8 mouse cellular contexts compared by ENCODE assay signal in genomic region chr6:37216342-37216763, GRCm38 (mm10).
DNase-seq lines count a peak whose midpoint lies in the region; ATAC-seq lines count a peak whose summit lies in the region.

No protein-coding gene starts in this region.

- H3K4me2 ChIP-seq in hindbrain, embryonic 13.5 days: no peak overlapping the region
- H3K4me2 ChIP-seq in forebrain, embryonic 13.5 days: no peak overlapping the region; the same call in 1 of the 2 replicates
- H3K4me2 ChIP-seq in hindbrain, embryonic 14.5 days (replicated peaks): no peak overlapping the region
- no peak overlapping the region for H3K4me2 ChIP-seq in midbrain, embryonic 11.5 days

- peak; percentile 29 for ATAC-seq in hindbrain, embryonic 13.5 days (ENCODE audit: low FRiP score)
- peak; percentile 70 for ATAC-seq in forebrain, embryonic 13.5 days
- ATAC-seq in hindbrain, embryonic 14.5 days (ENCODE audit: low FRiP score): peak; percentile 66; the same call in 1 of the 2 replicates
- ATAC-seq in midbrain, embryonic 11.5 days (ENCODE audit: low FRiP score): peak; percentile 59; the same call in 1 of the 2 replicates

- WGBS in hindbrain, embryonic 13.5 days: 53% methylated on average over 4 of the region's 4 CpGs
- WGBS in hindbrain, embryonic 10.5 days: 48% methylated on average over 4 of the region's 4 CpGs
- 29% methylated on average over 4 of the region's 4 CpGs for WGBS in forebrain, embryonic 13.5 days
- 44% methylated on average over 4 of the region's 4 CpGs for WGBS in hindbrain, embryonic 14.5 days
- 32% methylated on average over 4 of the region's 4 CpGs for WGBS in midbrain, embryonic 11.5 days

- peaks cover 39% of the 10 kb centered on the region for H3K4me1 ChIP-seq in hindbrain, embryonic 13.5 days (replicated peaks)
- H3K4me1 ChIP-seq in hindbrain, embryonic 10.5 days (replicated peaks): peaks cover 35% of the 10 kb centered on the region
- H3K4me1 ChIP-seq in forebrain, embryonic 13.5 days: peaks cover 43% of the 10 kb centered on the region
- peaks cover 31% of the 10 kb centered on the region for H3K4me1 ChIP-seq in hindbrain, embryonic 14.5 days (replicated peaks; ENCODE audit: control insufficient read depth, insufficient read depth, low read length)
- H3K4me1 ChIP-seq in midbrain, embryonic 11.5 days (ENCODE audit: control insufficient read depth, insufficient read depth, low read length): peaks cover 20% of the 10 kb centered on the region

- no peaks in the 10 kb centered on the region for H3K27me3 ChIP-seq in hindbrain, embryonic 13.5 days
- no peaks in the 10 kb centered on the region for H3K27me3 ChIP-seq in hindbrain, embryonic 10.5 days (ENCODE audit: insufficient read depth, poor library complexity, severe bottlenecking)
- no peaks in the 10 kb centered on the region for H3K27me3 ChIP-seq in forebrain, embryonic 13.5 days
- no peaks in the 10 kb centered on the region for H3K27me3 ChIP-seq in hindbrain, embryonic 14.5 days (ENCODE audit: control insufficient read depth, insufficient read depth, low read length)
- no peaks in the 10 kb centered on the region for H3K27me3 ChIP-seq in midbrain, embryonic 11.5 days (ENCODE audit: control insufficient read depth, insufficient read depth, low read length)

- H3K9ac ChIP-seq in hindbrain, embryonic 13.5 days: peak overlapping the region; percentile 19; the same call in 1 of the 2 replicates
- no peak overlapping the region for H3K9ac ChIP-seq in forebrain, embryonic 13.5 days
- no peak overlapping the region for H3K9ac ChIP-seq in hindbrain, embryonic 14.5 days
- H3K9ac ChIP-seq in midbrain, embryonic 11.5 days (ENCODE audit: low read length): no peak overlapping the region

- H3K27ac ChIP-seq in hindbrain, embryonic 13.5 days: peak overlapping the region; percentile 55; the same call in 1 of the 2 replicates
- H3K27ac ChIP-seq in hindbrain, embryonic 10.5 days: no peak overlapping the region
- no peak overlapping the region for H3K27ac ChIP-seq in forebrain, embryonic 13.5 days
- H3K27ac ChIP-seq in hindbrain, embryonic 14.5 days: peak overlapping the region; percentile 28
- no peak overlapping the region for H3K27ac ChIP-seq in midbrain, embryonic 11.5 days (ENCODE audit: low read depth, low read length)

- DNase-seq in hindbrain, embryonic 10.5 days (ENCODE audit: low spot score): no peak
- DNase-seq in adrenal gland, adult 2 months: peak; percentile 69
- peak; percentile 54 for DNase-seq in hindbrain, embryonic 14.5 days (ENCODE audit: low spot score)
- DNase-seq in midbrain, embryonic 11.5 days (ENCODE audit: low spot score, missing footprints): no peak
- no peak for DNase-seq in natural killer cell, adult 2 months (ENCODE audit: low spot score in 2 of 2)
- DNase-seq in thymus, adult 18-20 months: no peak

- no peaks in the 10 kb centered on the region for H3K36me3 ChIP-seq in hindbrain, embryonic 13.5 days
- no peaks in the 10 kb centered on the region for H3K36me3 ChIP-seq in hindbrain, embryonic 10.5 days
- H3K36me3 ChIP-seq in forebrain, embryonic 13.5 days (ENCODE audit: poor library complexity, severe bottlenecking): no peaks in the 10 kb centered on the region
- H3K36me3 ChIP-seq in hindbrain, embryonic 14.5 days (replicated peaks; ENCODE audit: control insufficient read depth, insufficient read depth): no peaks in the 10 kb centered on the region
- no peaks in the 10 kb centered on the region for H3K36me3 ChIP-seq in midbrain, embryonic 11.5 days (ENCODE audit: control insufficient read depth, insufficient read depth, low read length)

- H3K9me3 ChIP-seq in hindbrain, embryonic 13.5 days: no peaks in the 10 kb centered on the region
- no peaks in the 10 kb centered on the region for H3K9me3 ChIP-seq in hindbrain, embryonic 10.5 days
- H3K9me3 ChIP-seq in forebrain, embryonic 13.5 days (replicated peaks): no peaks in the 10 kb centered on the region
- no peaks in the 10 kb centered on the region for H3K9me3 ChIP-seq in hindbrain, embryonic 14.5 days (ENCODE audit: control insufficient read depth, low read length)
- no peaks in the 10 kb centered on the region for H3K9me3 ChIP-seq in midbrain, embryonic 11.5 days (ENCODE audit: control insufficient read depth, low read length)

- no peak overlapping the region for H3K4me3 ChIP-seq in hindbrain, embryonic 13.5 days
- H3K4me3 ChIP-seq in hindbrain, embryonic 10.5 days: no peak overlapping the region
- H3K4me3 ChIP-seq in forebrain, embryonic 13.5 days: no peak overlapping the region
- H3K4me3 ChIP-seq in hindbrain, embryonic 14.5 days (replicated peaks; ENCODE audit: low read length): no peak overlapping the region
- no peak overlapping the region for H3K4me3 ChIP-seq in midbrain, embryonic 11.5 days (ENCODE audit: low read depth, low read length)

Comparison
In these comparisons a context has a peak if more than half of its experiments do, and no peak if none do; other contexts are left out.
1. H3K27ac ChIP-seq: peak in hindbrain, embryonic 13.5 days (single experiment) and hindbrain, embryonic 14.5 days (single experiment); none in hindbrain, embryonic 10.5 days (single experiment), forebrain, embryonic 13.5 days (single experiment) and midbrain, embryonic 11.5 days (single experiment).
2. DNase-seq: peak in adrenal gland, adult 2 months (single experiment) and hindbrain, embryonic 14.5 days (single experiment); none in hindbrain, embryonic 10.5 days (single experiment), midbrain, embryonic 11.5 days (single experiment), natural killer cell, adult 2 months (0 of 2) and thymus, adult 18-20 months (0 of 2).
3. Peak in every context shown above with its lines, with median percentiles within 50 percentile points of each other: ATAC-seq.